Mouse (Mus musculus) neutrophil, adult 65 days (primary cell): Measurements from ENCODE around the gene Smarca5. TPM values are rescaled to one million over a fixed set of nuclear protein-coding genes. Genes with fewer than 3 reads are reported as not detected.

ENCODE experiments used
- total RNA-seq: library from RNA; stranded (reverse); gene quantifications from 2 replicates; pipeline ENCODE4 v1.2.4, GENCODE M21; 2023

Gene Smarca5
- 86.8 and 121 TPM in 2 replicates for total RNA-seq

GRCm38 (mm10) chr8:80739155-80739924, at the start of gene Smarca5:
Gene Smarca5 (minus strand): TSS chr8:80739497.

Other genes with a start within 250 kb of the Smarca5 start
- 0.51 and 1.3 TPM in 2 replicates for gene Gypa, start 245.7 kb downstream of the Smarca5 start, total RNA-seq
- not detected in 2 replicates for gene Frem3, start 128.4 kb downstream of the Smarca5 start, total RNA-seq
- gene Gab1, start 141.0 kb upstream of the Smarca5 start, total RNA-seq: 1.2 and 1.7 TPM in 2 replicates